Mouse (Mus musculus) CD4-positive naive resting alpha-beta T cell, adult 57 days (primary cell): ENCODE results near the gene Ddx3x. TPM values are rescaled to one million over a fixed set of nuclear protein-coding genes. Genes with fewer than 3 reads are reported as not detected.

Experiments
- total RNA-seq: library from RNA; stranded (reverse); gene quantifications from one replicate; pipeline ENCODE4 v1.2.4, GENCODE M21; 2023

Gene Ddx3x
- 460 TPM for total RNA-seq

GRCm38 (mm10) chrX:13280409-13281328 lies at the start of gene Ddx3x:
TSS of gene Ddx3x (plus strand) at chrX:13280970.

Other genes with a start within 250 kb of the Ddx3x start
- 126 TPM for gene Usp9x, start 209.5 kb upstream of the Ddx3x start, total RNA-seq
- 0.15 TPM for gene Nyx, start 185.1 kb downstream of the Ddx3x start, total RNA-seq